Mouse (Mus musculus) CH12F3 (cell line): Measurements from ENCODE around the gene Dcp1b.

Experiments used
- in situ Hi-C: fragments of 300-500 bp; cut with MboI; formaldehyde crosslinking; loops from 2 replicates; pipeline ENCODE4 v1.14.3; 2020; ENCODE audit warnings: low sequenced_read_pairs

The Dcp1b gene

DNA sequence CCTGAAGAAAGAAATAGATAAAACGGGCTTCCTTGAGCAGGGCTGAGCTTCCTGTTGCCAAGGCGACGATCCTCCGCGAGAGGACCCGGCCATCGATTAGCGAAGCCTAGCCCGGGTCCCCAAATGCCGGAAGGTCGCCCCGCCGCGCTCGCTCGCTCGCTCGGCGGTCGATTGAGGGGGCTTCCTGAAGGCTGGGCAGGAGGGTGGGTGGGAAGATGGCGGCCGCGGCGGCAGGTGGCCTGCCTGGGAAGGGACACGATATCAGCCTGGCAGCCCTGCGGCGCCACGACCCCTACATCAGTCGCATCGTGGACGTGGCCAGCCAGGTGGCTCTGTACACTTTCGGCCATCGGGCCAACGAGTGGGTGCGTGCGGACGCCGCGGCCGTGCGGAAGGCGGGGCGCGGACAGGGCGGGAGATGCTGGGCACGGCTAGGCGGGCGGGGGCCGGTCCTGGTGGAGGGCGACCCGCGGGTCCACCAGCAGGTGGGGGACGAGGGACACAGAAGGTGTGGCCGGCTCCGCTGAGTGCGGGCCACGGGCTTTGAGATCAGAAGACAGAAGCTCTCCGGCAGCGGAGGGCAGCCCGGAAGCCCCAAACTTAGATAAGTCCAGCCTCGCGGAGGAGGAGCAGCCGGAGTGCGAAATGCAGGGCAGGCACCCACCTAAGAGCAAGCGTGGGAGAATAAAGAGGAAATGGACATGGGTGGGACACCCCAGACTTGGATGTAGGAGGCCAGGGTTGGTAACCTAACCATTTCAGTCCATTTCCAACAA, at the start of gene Dcp1b:
Dcp1b (plus strand) TSS at position 176 of the 776 bp plus-strand sequence.
- in situ Hi-C loops = no loop called here

DNA sequence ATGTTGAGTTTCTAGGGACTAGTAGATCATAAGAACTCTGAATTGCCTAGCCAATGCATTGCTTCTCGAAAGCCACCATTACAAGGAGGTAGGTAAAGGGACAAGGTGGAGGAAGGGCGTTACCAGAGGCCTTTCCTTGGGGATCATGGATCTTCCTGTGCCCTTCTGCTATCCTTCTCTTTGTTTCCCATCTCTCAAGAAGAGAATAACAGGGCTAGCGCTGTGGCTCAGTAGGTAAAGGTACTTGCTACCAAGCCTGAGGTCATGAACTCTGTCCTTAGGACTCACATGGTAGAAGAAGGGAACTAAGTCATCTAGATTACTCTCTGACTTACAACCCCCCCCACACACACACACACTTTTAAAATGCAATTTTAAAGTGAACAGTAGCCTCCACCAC, 48.1 kb upstream of the Dcp1b start:
- in situ Hi-C loops = no loop called here

DNA sequence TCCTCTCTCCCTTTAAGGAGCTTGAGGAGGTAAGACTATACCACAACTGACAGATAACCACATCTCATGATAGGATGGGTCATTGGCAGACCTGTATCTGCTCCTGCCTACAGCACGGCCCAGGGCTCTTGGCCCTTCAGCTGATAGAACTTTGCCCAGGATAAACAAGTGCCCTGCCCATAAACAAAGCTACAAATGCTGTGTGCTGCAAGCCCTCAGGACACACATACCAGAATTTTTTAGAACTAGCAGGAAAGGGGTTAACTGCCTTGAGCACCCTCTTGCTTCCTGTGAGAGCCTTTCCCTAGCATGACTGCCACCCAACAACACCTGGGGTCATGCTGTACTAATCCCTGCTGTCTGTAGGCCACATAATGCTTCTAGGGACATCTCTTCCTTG, 47.0 kb upstream of the Dcp1b start:
- in situ Hi-C loops = no loop called here

DNA sequence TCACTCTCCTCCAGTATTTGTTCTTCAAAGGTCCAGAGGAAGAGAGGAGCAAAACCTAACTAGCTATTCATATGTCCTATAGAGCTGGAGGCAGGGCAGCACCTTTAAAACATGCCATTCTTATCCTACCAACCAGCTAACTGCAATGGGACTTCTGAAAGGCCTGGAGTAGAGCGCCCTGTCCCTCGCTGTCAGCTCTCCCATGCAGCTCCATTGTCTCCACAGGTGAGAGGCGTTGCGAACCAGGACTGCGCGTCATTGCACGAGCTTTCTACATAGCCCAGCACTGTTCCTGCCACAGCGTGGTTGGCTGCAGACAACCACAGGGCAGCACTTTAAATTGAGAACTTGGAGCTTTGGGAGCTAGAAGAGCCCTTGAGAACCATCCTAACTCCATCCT, 46.5 kb upstream of the Dcp1b start:
- in situ Hi-C loops = no loop called here

GRCm38 (mm10) chr6:119129664-119130063, 45.4 kb upstream of the Dcp1b start:
- in situ Hi-C loops = no loop called here

- in situ Hi-C loops = no loop called here
Observed at GRCm38 (mm10) chr6:119132111-119132735, 42.8 kb upstream of the Dcp1b start.

GRCm38 (mm10) chr6:119132863-119133262, 42.2 kb upstream of the Dcp1b start:
- in situ Hi-C loops = no loop called here

GRCm38 (mm10) chr6:119137768-119138167, 37.3 kb upstream of the Dcp1b start:
- in situ Hi-C loops = no loop called here

DNA sequence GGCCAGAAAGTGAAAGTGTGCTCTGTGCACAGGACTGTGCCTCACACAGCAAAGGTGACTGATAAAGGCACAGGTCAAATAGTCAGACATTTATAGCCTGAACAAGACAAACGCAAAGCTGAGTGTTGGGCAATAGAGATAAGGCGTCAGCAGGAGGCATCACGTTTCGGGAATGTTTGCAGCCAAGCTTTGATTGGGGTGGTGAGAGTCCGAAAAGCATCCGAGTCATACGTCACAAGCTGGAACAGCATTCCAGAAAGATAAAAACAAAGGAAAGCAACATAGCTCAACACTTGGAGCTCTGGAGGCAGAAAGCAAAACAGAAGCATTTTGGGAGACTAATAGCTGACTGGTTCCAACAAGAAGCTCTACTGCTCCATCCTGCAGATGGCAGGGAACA, 35.5 kb upstream of the Dcp1b start:
- in situ Hi-C loops = no loop called here

DNA sequence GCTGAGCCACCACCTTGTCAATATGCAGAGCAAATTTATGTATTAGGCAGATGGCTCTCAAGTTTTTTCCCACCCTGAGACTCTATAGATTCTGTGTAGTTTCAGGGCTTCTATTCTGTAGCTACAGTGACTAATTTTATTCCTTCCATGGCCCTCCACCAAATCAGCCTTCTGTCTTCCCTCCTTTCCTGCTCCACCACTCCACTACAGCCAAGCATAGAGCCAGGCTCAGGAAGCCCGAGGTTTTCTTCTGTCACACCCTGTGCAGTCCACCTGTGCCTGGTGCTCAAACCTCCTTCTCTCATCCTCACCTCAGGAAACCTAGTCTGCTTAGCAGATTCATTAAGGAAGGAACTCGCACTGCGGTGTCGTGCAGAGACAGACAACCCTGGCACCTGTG, 29.9 kb upstream of the Dcp1b start:
- in situ Hi-C loops = no loop called here

GRCm38 (mm10) chr6:119165677-119166076, 9.4 kb upstream of the Dcp1b start:
- in situ Hi-C loops = no loop called here

GRCm38 (mm10) chr6:119174307-119175074, 562 bp upstream of the Dcp1b start:
- in situ Hi-C loops = no loop called here

GRCm38 (mm10) chr6:119176103-119176502, 1.1 kb downstream of the Dcp1b start:
- in situ Hi-C loops = no loop called here

DNA sequence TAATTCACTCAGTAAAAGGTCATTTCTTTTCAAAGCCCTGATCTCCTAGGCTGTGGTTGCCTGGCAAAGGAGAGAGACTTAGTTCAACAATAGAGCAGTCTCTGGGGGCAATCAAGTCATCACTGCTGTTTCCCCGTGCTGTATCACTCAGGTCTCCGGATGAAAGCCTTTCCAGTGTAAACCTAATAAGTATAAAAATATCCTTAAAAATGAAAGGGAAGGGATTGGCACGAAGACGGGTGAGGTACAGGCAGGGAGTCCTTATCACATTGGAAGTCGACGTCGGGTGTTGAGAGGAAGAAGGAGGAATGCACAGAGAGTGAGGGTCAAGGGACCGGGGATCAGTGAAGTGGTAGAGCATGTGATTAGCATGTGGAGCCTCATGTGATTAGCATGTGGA, 2.0 kb downstream of the Dcp1b start:
- in situ Hi-C loops = no loop called here

DNA sequence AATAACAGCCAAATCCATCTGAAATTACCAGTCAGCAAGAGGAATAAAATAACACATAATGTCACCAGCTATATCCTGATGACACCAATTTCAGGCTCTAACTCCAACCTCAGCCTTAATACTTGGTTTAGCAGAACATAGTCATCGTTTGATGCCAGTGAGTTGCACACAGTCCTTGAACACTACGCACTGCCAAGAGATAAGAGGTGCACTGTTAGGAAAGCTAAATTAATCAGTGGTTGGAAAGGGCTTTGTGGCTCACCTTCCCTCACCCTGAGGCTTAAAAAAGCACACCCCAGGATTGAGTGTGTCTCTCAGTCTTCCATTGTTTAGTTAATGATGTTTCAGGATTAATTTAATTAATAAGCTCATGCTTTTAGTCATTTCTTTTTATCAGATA, 5.1 kb downstream of the Dcp1b start:
- in situ Hi-C loops = no loop called here

DNA sequence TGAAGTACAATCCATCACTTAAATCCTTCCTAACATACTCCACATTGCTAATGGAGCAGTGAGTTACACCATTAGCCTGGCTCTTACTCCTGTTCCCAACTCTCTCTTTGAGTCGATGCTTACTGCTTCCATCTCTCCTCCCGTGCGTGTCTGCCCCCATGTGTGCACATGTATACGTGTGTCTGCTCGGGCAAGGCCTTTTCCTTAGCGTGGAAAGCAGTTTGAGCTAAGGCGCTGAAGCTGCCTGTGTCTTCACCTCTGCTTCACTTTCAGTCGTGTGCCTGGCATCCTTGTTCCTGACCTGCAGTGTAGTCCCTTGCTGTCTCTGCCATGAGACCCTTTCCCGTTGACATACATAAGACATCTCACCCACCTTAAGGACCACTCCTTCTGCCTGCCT, 7.2 kb downstream of the Dcp1b start:
- in situ Hi-C loops = no loop called here

GRCm38 (mm10) chr6:119183781-119184180, 8.7 kb downstream of the Dcp1b start:
- in situ Hi-C loops = no loop called here

GRCm38 (mm10) chr6:119186658-119187057, 11.6 kb downstream of the Dcp1b start:
- in situ Hi-C loops = no loop called here

- in situ Hi-C loops = no loop called here
Observed at GRCm38 (mm10) chr6:119187631-119188030, 12.6 kb downstream of the Dcp1b start.

- in situ Hi-C loops = no loop called here
Observed at GRCm38 (mm10) chr6:119191478-119191877, 16.4 kb downstream of the Dcp1b start.

DNA sequence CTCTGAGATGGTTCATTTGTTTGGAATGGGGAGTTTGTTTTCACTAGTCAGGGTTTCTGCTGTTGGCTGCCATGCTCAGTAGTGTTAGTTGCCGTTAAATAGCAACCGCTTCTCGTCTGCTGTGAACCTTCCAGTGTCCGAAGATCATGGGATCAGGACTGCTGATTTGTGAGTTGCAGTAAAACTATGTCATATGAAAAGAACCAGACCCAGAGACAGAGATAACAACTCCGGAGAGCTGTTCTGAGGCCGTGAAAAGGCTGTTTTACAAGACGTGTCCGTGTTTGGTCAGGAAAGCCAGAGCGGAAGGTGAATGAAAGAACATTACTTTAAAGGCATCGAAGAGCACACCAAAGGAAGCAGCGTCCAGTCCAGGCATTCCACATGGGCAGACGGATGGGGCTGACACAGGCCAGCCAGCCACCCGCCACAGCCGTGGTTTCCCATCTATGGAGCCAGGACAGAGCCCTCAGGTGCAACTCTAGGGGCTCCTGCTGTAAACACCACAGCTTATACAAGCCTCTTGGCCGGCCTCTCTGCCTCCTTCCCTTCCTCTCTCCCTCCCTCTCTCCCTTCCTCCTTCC, 18.6 kb downstream of the Dcp1b start:
- in situ Hi-C loops = no loop called here
